Mouse (Mus musculus): ENCODE measurements at regions not wholly inside any gene's neighbourhood (a gene's known extent, or its start where the extent isn't known, plus 50 kb on each side); places are given as distances from the start of the nearest gene placed in this dataset.

GRCm38 (mm10) chr11:63730880-63731279, 191.2 kb downstream of the Hs3st3b1 start:
- in situ Hi-C loops (cut with MboI, MseI), result no loop called here

GRCm38 (mm10) chr11:63753260-63753659, 168.8 kb downstream of the Hs3st3b1 start:
- in situ Hi-C loops (cut with MboI, MseI), result no loop called here

- in situ Hi-C loops (cut with MboI, MseI), result no loop called here
Observed at GRCm38 (mm10) chr11:63754826-63755225, 167.3 kb downstream of the Hs3st3b1 start.

GRCm38 (mm10) chr11:63758313-63758712, 163.8 kb downstream of the Hs3st3b1 start:
- in situ Hi-C loops (cut with MboI, MseI), result no loop called here

GRCm38 (mm10) chr11:63761561-63761960, 160.5 kb downstream of the Hs3st3b1 start:
- in situ Hi-C loops (cut with MboI, MseI), result no loop called here

- in situ Hi-C loops (cut with MboI, MseI), result no loop called here
Observed at GRCm38 (mm10) chr11:63767631-63768250, 154.3 kb downstream of the Hs3st3b1 start.

GRCm38 (mm10) chr11:63769738-63770137, 152.4 kb downstream of the Hs3st3b1 start:
- in situ Hi-C loops (cut with MboI, MseI), result no loop called here

- in situ Hi-C loops (cut with MboI, MseI), result no loop called here
Observed at GRCm38 (mm10) chr11:63775382-63775781, 146.7 kb downstream of the Hs3st3b1 start.

- in situ Hi-C loops (cut with MboI, MseI), result no loop called here
Observed at GRCm38 (mm10) chr11:63779371-63779770, 142.7 kb downstream of the Hs3st3b1 start.

- in situ Hi-C loops (cut with MboI, MseI), result no loop called here
Observed at GRCm38 (mm10) chr11:63781967-63782915, 139.8 kb downstream of the Hs3st3b1 start.

- in situ Hi-C loops (cut with MboI, MseI), result no loop called here
Observed at GRCm38 (mm10) chr11:63785281-63785886, 136.7 kb downstream of the Hs3st3b1 start.

GRCm38 (mm10) chr11:63785965-63786364, 136.1 kb downstream of the Hs3st3b1 start:
- in situ Hi-C loops (cut with MboI, MseI), result no loop called here

GRCm38 (mm10) chr11:63789473-63790120, 132.5 kb downstream of the Hs3st3b1 start:
- in situ Hi-C loops (cut with MboI, MseI), result no loop called here

GRCm38 (mm10) chr11:63791004-63791862, 130.9 kb downstream of the Hs3st3b1 start:
- in situ Hi-C loops (cut with MboI, MseI), result no loop called here

GRCm38 (mm10) chr11:63793732-63794503, 128.2 kb downstream of the Hs3st3b1 start:
- in situ Hi-C loops (cut with MboI, MseI), result no loop called here

- in situ Hi-C loops (cut with MboI, MseI), result no loop called here
Observed at GRCm38 (mm10) chr11:63812146-63812545, 109.9 kb downstream of the Hs3st3b1 start.

GRCm38 (mm10) chr11:63822847-63823246, 99.2 kb downstream of the Hs3st3b1 start:
- in situ Hi-C loops (cut with MboI, MseI), result no loop called here

GRCm38 (mm10) chr11:63827271-63827762, 94.8 kb downstream of the Hs3st3b1 start:
- in situ Hi-C loops (cut with MboI, MseI), result no loop called here

- in situ Hi-C loops (cut with MboI, MseI), result no loop called here
Observed at GRCm38 (mm10) chr11:63833480-63833879, 88.6 kb downstream of the Hs3st3b1 start.

GRCm38 (mm10) chr11:63834140-63834539, 88.0 kb downstream of the Hs3st3b1 start:
- in situ Hi-C loops (cut with MboI, MseI), result no loop called here

Measured in regulatory T cell (primary cell).